Mouse (Mus musculus): ENCODE results near the gene Gm8267.
"Not testable (repeated sequence)": the region's sequence is repeated elsewhere in the genome, so short reads cannot be mapped to it uniquely, and the experiment has no call there.

Gene Gm8267

GRCm38 (mm10) chr14:44750240-44750639, at the start of gene Gm8267:
Gene Gm8267 (minus strand): TSS chr14:44750340.
- DNase-seq (ENCODE audit: low read depth, low spot score): no peak

- DNase-seq (ENCODE audit: low read depth, low spot score): not testable (repeated sequence)
Measured at GRCm38 (mm10) chr14:44789537-44790382, 39.6 kb upstream of the Gm8267 start.

- not testable (repeated sequence) for DNase-seq (ENCODE audit: low read depth, low spot score)
Measured at GRCm38 (mm10) chr14:44742789-44743188, 7.4 kb downstream of the Gm8267 start.

- DNase-seq (ENCODE audit: low read depth, low spot score): not testable (repeated sequence)
Measured at GRCm38 (mm10) chr14:44730711-44731110, 19.4 kb downstream of the Gm8267 start.

- DNase-seq (ENCODE audit: low read depth, low spot score): not testable (repeated sequence)
Measured at GRCm38 (mm10) chr14:44706356-44706755, 43.8 kb downstream of the Gm8267 start, which contains the start of gene Gm8257. Gene Gm8257 (minus strand): TSS chr14:44706456.

Data from CD4-positive, CD25-positive, alpha-beta regulatory T cell, adult 2 months (primary cell).